Mouse (Mus musculus): ENCODE measurements around the gene Smg1.

Smg1 gene

DNA sequence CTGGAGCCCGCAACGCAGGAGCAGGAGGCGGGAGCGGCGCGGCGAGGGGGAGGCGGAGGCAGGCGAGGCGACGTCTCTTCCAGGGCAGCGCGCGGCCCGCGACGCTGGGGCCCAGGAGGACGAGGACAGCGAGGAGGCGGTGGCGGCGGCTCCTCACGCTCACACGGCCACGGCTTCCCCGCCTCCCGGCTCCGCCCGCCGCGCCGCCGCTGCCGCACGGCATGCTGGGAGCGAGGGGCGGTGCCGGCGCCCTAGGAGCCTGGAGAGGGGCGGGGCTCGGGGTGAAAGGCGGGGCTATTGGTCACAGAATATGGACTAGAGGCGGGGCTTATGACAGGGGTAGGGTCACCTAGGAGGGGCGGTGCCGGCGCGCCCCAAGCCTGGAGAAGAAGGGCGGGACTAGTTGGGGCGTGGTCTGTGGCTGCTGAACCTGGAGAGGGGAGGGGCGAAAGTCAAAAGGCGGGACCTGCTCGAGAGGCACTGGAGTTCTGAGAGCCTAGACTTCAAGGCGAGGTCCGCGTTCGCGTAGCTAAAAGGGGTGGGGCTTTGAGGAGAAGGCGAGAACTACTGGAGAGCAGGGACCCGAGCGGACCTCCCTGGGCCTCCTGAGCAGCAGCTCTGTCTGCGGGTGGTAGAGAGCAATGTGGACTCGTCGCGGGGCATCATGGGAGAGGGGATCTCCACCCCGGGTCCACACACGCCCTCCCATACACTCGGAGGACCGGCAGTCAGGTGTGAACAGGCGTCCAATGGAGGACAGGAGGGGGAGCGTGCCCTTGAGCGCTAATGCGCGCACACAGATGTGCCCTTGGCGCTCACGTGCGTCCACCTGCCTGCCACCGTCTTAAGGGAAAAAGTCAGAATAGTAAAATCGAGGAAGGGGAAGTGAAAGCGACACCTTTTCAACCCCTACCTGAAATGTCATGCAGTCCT, at the start of gene Smg1:
Gene Smg1 (minus strand): TSS at position 218 of the 933 bp plus-strand sequence.
- peak; percentile 86 to 94 for DNase-seq (ENCODE audit: low spot score in 2 of 2)

DNA sequence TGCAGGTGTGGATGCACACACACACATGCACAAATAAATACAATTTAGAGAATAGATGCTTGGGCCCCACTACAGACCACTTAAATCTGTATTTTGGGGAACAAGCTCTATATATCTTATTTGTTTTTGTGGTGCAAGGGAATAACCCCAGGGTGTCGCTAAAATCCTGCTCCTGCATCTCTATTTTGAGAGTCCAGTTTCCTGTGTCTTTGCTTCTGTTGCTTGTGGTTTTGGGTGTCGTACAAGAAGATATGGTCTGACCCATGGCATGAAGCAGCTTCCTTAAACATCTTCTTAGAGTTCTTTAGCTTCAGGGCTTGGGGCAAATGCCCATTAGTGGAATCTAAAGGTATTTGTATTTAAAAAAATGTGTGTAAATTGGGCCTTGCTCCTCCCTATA, 39.7 kb upstream of the Smg1 start:
- DNase-seq (ENCODE audit: low spot score in 2 of 2): no peak

DNA sequence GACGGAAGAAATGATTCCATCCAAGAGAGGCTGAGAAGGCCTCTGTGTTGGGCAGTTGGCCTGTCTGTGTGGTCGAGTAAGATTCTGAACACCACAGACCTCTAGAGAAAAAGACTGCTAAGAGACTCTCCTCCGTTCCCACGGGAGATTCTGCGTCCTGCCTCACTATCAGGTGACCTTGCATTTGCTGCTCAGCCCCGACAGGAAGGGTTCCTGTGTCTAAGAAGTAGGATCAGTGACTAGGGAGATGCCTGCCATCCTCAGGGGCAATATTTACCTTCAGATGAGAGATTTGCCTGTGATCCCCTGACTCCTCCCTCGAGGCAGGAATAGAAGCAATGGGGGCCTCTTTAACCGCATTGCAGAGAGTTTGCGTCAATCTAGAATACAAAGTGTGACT, 39.1 kb upstream of the Smg1 start:
- no peak for DNase-seq (ENCODE audit: low spot score in 2 of 2)

DNA sequence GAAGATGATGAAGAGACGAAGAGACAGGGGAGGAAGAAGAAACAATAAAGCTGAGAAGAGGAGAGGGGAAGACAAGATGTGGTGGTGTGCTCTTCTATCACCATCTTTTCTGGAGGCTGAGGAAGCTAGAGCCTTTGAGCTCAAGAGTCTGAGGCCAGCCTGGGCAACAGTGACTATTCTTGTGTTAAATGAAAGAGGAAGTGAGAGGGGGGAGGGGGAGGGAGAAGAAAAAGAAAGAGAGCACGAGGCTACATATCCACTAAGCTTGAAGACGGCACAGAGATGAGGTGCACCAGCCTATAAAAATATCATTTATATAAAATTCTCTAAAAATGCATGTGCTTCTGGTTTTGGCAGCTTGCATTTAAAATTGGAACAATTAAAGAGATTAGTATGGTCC, 36.1 kb upstream of the Smg1 start:
- DNase-seq (ENCODE audit: low spot score in 2 of 2): no peak

DNA sequence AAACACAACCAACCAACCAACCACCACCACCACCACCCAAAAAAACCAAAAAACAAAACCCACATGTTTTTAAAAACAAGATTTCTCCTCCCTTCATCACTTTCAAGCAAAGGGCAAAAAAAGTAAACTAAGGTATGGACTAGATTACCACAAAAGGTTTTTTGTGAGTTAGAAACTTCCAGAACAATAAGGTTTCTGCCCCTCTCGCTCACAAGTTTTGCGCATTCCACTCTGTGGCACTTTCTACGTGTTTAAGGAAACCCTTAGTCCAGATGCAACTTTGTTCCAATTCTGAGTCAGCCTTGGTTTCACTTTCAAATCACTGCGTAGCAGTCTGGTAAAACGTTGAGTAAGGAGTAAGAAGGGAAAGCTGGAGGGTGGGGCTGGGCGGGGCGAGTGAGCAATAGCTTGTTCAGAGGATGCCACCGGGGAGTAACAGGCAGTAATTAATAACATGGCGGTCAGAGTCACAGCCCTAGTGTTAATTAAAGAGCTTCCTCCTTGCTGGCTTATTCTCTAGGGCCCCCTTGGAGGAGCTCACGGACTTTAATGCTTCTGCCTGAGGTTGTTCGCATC, 34.0 kb upstream of the Smg1 start:
- no peak for DNase-seq (ENCODE audit: low spot score in 2 of 2)

DNA sequence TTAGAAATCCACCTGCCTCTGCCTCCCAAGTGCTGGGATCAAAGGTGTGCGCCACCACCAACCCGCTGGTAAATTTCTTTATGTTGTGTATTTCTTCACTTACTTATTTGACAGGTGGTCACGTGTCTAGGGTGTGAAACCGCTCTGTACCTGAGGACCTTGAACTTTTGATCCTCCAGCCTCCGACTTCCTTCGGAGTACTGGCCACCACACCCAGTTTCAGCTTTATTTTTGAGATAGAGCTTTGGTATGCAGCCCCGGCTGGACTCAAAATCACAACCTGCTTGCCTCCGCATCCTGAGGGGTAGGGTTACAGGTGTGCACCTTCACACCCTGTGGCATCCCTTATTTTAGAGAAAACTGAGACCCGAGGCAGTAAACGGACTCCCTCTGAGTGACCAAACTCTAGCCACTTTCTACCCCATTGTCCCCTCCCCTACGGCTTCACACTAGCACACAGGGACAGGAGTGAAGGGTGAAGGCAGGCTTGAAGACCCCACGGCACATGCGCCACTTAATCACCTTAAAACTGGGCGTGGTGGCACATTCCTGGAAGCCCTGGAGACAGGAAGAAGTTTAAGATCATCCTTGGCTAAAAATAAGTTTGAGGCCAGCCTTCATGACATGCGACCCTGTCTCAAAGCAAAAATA, 33.3 kb upstream of the Smg1 start:
- DNase-seq (ENCODE audit: low spot score in 2 of 2): no peak

DNA sequence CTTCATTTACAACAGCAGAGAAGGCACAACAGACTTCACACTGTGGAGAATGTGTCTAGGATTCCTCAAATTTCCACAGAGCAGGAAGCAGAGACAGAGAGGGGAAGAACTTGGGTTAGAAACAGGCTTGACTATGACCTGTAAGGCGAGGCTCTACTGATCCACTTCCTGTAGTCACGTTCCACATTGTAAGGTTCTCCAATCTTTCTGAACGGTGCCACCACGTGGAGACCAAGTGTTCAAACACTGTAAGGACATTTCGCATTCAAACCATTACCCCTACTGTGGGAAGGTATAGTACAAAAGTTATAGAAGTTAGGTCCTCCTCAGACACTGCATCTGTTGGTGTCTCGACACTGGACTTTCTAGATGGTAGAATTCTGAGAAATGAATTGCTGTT, 31.8 kb upstream of the Smg1 start:
- no peak for DNase-seq (ENCODE audit: low spot score in 2 of 2)

DNA sequence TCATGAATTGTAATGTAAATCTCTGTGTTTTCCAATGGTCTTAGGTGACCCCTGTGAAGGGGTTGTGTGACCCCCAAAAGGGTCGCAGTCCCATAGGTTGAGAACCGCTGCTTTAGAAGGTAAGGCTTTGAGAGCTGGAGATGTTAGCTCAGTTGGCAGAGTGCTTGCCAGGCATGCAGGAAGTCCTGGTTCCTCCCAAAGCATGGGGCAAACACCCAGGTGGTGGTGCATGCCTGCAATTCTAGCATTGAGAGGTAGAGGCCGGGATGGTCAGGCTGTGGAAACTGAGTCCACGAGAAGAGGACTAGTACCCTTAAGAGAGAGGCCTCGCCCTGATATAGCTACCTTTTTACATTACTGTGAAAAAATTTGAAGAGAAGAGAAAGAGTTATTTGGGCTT, 31.4 kb upstream of the Smg1 start:
- DNase-seq (ENCODE audit: low spot score in 2 of 2): no peak

DNA sequence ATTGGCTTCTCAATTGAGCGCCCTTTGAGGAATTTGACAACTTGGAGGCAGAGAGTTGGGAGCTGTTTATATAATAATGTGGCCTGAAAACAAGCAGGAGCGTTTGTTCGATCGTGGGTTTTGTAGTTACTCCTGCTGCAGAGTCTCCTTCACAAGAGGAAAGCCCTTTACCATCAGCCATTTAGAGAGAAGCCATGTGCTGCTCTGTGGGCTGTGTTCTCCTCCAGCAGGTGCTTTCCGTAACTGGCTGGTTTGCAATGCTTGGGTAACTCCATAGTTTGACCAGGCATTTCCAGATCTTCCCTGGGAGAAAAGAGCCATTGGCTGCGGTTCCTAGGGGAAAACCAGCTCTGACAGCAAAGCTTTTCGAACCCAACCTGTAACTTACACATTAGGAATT, 30.7 kb upstream of the Smg1 start:
- no peak for DNase-seq (ENCODE audit: low spot score in 2 of 2)

DNA sequence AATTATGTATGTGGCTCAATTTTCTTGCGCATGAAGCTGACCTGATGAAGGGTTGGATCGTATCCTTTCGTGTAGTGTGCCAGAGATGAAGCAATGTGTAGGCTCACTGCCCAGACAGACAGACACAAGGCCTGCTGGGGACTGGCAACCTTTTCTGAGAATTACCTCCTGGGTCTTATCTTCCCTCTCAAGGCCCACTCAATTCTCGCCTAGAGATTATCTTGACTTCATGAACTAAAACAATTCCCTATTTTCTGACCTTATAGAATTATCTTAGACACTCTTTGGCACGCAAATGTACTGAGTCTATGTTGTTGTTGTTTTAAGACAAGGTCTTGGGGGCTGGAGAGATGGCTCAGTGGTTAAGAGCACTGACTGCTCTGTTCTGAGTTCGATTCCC, 22.6 kb upstream of the Smg1 start:
- DNase-seq (ENCODE audit: low spot score in 2 of 2): no peak

DNA sequence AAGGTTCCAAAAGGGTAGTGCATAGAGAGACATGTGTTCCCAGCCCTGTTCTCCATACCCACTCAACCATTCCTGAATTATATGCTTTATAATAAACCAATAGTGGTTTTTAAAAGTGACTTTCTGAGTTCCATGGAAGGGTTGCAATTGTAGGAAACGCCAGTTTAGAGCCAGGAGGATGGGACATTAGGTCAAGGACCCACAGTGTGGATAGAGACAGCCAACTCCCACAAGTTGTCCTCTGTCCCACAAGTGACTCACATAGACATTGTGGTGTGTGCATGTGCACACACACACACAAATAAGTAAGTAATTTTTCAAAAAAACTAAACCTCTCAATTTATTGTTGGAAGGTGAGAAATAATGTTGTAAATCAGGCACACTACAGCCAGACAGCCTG, 20.1 kb upstream of the Smg1 start:
- no peak for DNase-seq (ENCODE audit: low spot score in 2 of 2)

DNA sequence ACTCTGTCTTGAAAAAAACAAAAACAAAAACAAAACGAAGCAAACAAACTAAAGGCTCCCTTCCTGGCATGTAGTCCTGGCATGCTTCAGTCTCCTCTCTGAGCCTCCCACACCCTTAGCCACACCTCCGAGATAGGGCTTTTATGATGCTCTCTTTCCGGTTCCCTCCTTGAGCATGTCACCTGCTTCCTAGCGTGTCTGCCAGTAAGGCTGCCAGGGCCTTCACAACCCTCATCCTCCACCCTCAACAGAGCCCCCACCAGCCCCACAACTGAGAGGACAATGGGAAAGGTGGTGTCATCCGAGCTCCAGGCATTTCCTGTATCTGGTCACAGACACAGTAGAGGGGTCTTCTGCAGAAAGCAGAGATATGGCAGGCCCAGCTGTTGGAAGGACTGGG, 18.9 kb upstream of the Smg1 start:
- no peak for DNase-seq (ENCODE audit: low spot score in 2 of 2)

DNA sequence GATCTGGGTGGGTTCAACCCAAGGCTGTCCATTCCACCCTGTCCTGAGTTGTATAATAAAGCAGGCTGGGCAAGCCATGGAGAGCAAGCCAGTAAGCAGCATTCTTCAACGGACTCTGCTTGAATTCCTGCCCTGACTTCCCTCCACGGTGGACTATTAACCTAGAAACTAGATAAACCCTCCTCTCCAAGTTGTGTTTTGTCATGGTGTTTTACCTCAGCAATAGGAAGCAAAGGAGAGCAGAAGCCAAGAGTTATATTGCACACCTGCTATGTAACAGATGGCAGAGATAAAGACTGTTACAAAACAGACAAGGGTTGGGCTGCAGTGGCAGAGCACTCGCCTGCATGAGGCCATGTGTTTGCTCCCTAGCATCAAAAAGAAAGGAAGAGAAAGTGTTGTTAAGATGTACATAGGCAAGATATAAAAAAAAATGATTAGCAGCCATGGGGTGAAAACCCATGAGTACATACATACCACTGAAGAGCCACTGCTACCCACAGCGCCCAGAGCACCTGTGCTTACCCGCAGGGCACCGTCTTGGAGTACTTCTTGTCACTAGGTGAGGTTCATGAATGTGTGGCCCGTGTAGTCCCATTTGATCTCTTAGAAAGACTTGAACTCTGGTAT, 16.3 kb upstream of the Smg1 start:
- no peak for DNase-seq (ENCODE audit: low spot score in 2 of 2)

DNA sequence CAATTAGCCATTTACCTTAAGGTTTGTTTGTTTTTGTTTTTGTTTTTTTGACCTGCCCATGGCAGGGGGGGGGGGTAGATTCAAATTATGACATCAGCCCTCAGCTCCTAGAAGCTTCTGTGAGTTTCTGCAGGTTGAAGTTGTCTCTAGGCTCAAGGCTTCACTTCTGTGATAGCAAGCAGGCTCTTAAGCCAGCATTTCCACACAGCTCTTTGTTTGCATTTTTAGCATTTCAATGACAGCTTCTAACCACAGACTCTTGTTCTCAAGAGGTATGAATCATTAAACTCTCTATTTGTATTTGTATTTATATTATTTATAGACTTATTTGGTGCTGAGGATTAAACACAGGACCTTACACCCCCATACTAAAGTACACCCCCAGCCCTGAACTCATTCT, 15.0 kb upstream of the Smg1 start:
- DNase-seq (ENCODE audit: low spot score in 2 of 2): no peak

DNA sequence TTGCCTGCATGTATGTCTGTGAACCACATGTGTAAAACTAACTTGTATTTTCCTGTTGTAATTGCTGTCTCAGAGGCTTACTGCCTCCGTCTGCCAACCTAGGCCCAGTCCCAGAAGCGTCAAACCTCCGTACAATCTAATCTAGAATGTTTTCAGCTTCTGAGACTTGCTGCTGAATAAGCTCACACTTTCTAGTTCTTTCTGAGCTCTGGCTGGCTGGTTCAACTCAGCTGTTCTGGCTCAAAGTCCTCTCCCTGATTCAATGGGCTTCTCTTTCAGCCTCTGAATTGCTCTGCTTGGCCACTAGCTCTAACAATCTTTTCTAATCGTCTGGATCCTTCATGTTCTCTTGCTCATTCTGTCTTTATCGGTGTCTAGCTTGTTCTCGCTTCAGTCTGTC, 13.3 kb upstream of the Smg1 start:
- no peak for DNase-seq (ENCODE audit: low spot score in 2 of 2)

DNA sequence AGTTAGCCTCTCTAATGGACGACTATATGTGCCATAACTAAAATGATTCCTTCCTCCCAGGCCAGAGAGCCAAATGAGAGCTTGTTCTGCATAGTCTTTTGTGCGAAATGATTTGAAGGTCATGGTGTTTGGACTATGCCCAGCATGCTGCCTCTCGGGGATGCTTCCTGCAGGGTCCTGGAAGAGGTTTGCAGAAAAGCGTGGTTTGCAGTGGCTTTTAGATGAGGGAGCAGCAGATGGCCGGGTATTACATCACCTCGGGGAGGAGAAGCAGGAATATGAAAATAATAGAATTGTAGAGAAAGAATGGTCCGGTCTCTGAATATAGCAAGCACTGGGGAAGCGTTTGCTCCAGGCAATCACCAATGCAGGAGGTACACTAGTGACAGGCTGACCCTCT, 11.0 kb upstream of the Smg1 start:
- peak in 1 of 2 experiments; percentile 50 for DNase-seq (ENCODE audit: low spot score in 2 of 2)

DNA sequence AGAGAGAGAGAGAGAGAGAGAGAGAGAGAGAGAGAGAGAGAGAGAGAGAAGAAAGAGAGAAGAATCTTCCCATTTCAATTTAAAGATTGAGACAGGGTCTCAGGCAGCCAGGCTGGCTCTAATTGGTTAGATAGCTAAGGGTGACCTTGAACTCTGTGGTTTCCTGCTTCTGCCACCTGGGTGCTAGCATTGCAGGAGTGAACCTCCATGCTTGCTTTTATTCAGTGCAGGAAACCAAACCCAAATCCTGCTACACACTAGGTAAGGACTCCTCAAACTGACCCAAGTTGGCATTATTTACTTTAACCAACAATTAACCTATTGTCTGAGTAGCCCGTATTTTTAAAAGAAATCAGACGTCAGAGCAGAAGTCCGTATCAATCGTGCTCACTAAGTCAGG, 10.5 kb upstream of the Smg1 start:
- DNase-seq (ENCODE audit: low spot score in 2 of 2): no peak

DNA sequence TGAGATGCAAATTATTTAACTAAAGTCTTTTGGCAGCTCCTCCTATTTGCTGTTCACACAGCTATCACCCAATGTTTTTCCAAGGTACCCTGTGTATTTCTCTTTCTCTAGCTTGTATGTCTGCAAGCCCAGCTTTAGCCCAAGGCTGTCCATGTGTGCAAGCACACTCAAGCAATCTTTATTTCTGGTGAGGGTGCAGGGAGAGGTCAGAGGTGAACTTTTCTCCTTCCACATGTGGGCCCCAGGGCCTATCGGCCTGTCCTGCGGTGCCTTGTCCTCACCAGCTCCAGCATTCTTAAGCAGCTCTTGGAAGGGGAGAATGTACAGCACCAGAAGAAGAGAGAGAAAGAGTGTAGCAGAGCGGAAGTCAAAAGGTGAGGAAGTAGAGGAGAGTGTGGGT, 9.5 kb upstream of the Smg1 start:
- no peak for DNase-seq (ENCODE audit: low spot score in 2 of 2)

DNA sequence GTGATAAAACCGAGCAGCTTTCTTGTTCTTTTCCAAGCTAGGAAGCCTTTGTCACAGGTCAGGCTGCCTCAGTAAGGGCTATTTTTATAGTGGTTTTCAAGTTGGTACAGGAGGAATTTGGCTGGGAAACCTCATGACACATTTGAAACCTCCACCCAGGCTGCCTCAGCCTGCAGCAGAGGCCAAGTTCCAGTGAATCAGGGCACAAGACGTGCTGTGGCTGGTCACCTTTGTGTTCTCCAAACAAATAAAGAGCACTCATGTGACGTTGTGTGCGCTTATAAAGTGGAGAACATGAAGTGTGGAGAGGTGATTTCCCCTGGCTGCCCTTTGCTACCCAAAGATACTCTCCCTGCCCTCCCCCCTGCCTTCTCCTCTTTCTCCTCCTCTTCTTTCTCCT, 8.9 kb upstream of the Smg1 start:
- DNase-seq (ENCODE audit: low spot score in 2 of 2): no peak

DNA sequence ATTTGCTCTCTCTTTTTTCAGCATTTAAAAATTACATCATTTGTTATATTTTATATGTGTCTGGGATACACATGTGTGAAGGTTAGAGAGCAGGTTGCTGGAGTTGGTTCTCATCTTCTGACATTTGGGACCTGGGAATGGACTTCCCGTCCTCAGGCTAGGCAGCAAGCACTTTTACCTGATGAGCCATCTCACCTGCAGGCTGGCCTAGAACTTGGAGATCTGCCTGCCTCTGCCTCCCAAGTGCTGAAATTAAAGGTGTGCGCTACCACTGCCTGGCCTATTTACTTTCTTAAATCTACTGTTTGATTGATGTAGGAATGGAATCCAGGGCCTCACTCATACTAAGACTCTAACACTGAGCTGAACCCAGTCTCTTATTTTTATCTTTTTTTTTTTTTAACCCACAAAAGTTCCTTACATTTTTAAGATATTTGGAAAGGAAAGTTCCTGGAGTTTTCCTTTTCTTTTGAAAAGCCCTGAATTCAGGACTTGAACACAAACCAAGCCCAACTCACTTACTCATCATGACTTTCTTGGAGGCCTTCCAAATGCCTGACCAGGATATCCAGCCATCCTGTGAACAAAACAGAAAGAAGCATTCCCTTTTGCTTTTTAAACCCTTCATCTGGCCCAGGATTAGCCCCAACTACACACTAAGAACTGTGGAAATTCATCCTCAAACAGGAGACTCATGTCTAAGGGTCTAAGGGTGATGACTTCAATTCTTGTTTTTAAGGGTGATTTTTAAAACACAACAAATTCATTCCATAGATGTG, 8.1 kb upstream of the Smg1 start:
- DNase-seq (ENCODE audit: low spot score in 2 of 2): no peak

DNA sequence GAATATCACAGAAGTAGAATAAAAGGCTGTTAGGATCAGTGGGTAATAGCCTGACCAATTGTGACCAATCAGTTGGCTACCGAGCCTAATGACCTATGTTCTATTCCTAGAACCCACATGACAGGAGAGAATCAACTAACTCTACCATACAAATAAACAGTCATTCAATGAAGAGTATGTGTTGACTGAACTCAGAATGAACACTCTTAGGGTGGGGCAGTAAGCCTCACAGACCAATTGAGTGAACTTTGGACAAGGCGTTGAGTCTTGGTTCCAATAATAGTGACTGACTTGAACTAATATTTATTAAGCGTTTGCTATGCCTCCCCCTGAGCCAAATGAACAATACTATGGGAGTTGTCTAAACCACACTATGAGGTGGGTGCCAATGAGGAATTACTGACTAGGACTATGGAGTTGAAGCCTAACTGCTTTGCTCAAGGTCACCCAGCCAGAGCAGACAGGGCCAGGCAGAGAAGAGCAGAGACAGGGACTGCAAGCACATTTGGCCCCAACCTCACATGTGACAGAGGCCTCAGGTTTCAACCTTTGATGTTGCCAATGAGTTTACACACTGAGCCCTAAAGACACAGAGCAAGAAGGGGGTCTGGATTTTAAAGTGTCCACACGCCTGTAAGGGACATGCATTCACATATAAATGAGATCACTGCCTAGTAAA, 7.2 kb upstream of the Smg1 start:
- DNase-seq (ENCODE audit: low spot score in 2 of 2): no peak

Data from cerebellum, postnatal 4 days (tissue).